Mouse (Mus musculus): ENCODE measurements around the gene Col6a3. TPM values are rescaled to one million over a fixed set of nuclear protein-coding genes. Genes with fewer than 3 reads are reported as not detected.

Col6a3 gene
- polyA plus RNA-seq, 1 experiment: 38.6 TPM

DNA sequence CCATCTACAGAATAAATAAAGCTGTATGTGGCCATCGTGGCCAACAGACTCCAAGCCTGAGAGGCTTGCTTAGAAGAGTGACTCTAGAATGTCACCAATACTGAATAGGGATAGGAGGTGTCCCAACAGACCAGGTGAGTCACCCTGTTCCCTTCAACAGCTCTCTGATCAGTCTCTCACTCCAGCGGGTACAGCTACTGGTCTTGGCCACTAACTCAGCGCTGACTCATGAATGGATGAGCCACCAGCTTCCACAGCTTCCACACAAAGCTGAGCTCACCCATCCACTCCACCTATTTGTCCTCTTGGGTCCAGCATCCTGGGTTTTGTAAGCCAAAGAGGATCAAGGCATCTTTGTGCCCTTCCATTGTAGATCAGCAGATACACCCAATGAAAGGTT is 114.3 kb downstream of the Col6a3 start:
- TF ChIP-seq CEBPB (IDR thresholded peaks at IDR 0.05; ENCODE audit: low read depth) (no peak), USF1 (IDR thresholded peaks at IDR 0.05; ENCODE audit: low read depth) (no peak), MYOD1 (IDR thresholded peaks at IDR 0.05; ENCODE audit: control insufficient read depth, insufficient read length, low read depth) (no peak), MAX (IDR thresholded peaks at IDR 0.05) (no peak), MYOG (IDR thresholded peaks at IDR 0.05; ENCODE audit: control insufficient read depth, extremely low read depth, insufficient read length) (no peak), FOSL1 (IDR thresholded peaks at IDR 0.05; ENCODE audit: insufficient read depth, low read length, poor library complexity, severe bottlenecking) (no peak), CTCF (IDR thresholded peaks at IDR 0.05; ENCODE audit: control insufficient read depth, insufficient read depth, insufficient read length) (no peak)
- Histone ChIP-seq H3K79me3 (ENCODE audit: low read depth) (no peaks in the 10 kb centered on the region), H3K27me3 (ENCODE audit: control insufficient read depth, insufficient read depth, insufficient read length) (no peaks in the 10 kb centered on the region)

DNA sequence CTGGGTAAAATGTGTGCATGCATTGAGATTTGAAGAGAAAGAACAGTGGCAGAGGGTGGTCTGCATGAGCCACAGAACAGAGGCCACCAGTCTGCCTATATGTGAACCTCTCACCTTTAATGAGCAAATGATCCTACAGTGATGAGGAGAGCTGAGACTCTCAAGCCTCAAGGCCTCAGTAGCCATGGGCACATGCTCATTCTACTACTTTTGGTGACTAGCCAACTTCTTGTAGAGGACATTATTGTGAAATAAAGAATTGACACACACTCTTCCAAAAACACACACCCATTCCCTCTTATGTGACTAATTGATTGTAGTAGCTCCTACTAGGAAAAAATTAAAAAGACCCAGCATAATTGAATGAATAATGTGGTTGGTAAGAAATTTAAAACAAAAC is 120.0 kb downstream of the Col6a3 start:
- H3K79me2 ChIP-seq (ENCODE audit: control insufficient read depth, insufficient read depth): no peaks in the 10 kb centered on the region
- H3K27me3 ChIP-seq (ENCODE audit: control insufficient read depth, insufficient read depth, insufficient read length): no peaks in the 10 kb centered on the region
- no peak overlapping the region for H3K4me3 ChIP-seq (ENCODE audit: insufficient read depth, poor library complexity, severe bottlenecking)
- no peaks in the 10 kb centered on the region for H3K79me3 ChIP-seq (ENCODE audit: low read depth)
- no peak for TF ChIP-seq CTCF (IDR thresholded peaks at IDR 0.05; ENCODE audit: control insufficient read depth, insufficient read depth, insufficient read length)
- no peak for TF ChIP-seq MYOD1 (IDR thresholded peaks at IDR 0.05; ENCODE audit: control insufficient read depth, insufficient read length, low read depth)
- no peak for TF ChIP-seq MYOG (IDR thresholded peaks at IDR 0.05; ENCODE audit: control insufficient read depth, extremely low read depth, insufficient read length)
- TF ChIP-seq CEBPB (IDR thresholded peaks at IDR 0.05; ENCODE audit: low read depth): peak; percentile 32
- TF ChIP-seq FOSL1 (IDR thresholded peaks at IDR 0.05; ENCODE audit: insufficient read depth, low read length, poor library complexity, severe bottlenecking): no peak
- no peak for TF ChIP-seq MAX (IDR thresholded peaks at IDR 0.05)
- no peak for TF ChIP-seq USF1 (IDR thresholded peaks at IDR 0.05; ENCODE audit: low read depth)
- H3ac ChIP-seq (ENCODE audit: control insufficient read depth, insufficient read length, low read depth): no peak overlapping the region
- no peaks in the 10 kb centered on the region for H3K36me3 ChIP-seq (ENCODE audit: control insufficient read depth, insufficient read depth)

More for the DNA sequence above, 114.3 kb downstream of the Col6a3 start:
- Histone ChIP-seq H3K4me3 (ENCODE audit: insufficient read depth, poor library complexity, severe bottlenecking) (no peak overlapping the region), H3K36me3 (ENCODE audit: control insufficient read depth, insufficient read depth) (no peaks in the 10 kb centered on the region), H3ac (ENCODE audit: control insufficient read depth, insufficient read length, low read depth) (no peak overlapping the region), H3K79me2 (ENCODE audit: control insufficient read depth, insufficient read depth) (no peaks in the 10 kb centered on the region)

DNA sequence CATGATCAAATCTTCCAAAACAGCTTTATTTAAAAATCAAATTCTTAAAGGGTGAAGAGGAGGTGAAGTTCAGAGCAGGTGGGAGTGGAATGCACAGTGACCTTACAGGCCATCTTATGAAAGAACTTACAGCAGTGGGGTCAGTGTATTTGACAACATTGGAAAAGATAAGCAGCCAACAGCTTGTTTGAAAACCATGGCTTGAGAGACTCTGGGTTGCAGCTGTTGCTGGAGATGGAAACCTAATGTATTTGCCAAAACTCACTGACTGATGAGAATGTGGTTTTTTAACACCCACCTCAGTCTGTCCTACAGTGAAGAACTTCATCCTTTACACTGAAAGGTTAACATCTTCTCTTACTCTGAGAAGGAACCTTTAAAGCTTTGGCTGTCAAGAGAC is 120.4 kb downstream of the Col6a3 start:
- no peak for TF ChIP-seq CEBPB (IDR thresholded peaks at IDR 0.05; ENCODE audit: low read depth)
- no peak for TF ChIP-seq MYOG (IDR thresholded peaks at IDR 0.05; ENCODE audit: control insufficient read depth, extremely low read depth, insufficient read length)
- TF ChIP-seq CTCF (IDR thresholded peaks at IDR 0.05; ENCODE audit: control insufficient read depth, insufficient read depth, insufficient read length): no peak
- no peak for TF ChIP-seq FOSL1 (IDR thresholded peaks at IDR 0.05; ENCODE audit: insufficient read depth, low read length, poor library complexity, severe bottlenecking)
- TF ChIP-seq MAX (IDR thresholded peaks at IDR 0.05): no peak
- no peak for TF ChIP-seq USF1 (IDR thresholded peaks at IDR 0.05; ENCODE audit: low read depth)
- no peak for TF ChIP-seq MYOD1 (IDR thresholded peaks at IDR 0.05; ENCODE audit: control insufficient read depth, insufficient read length, low read depth)
- Histone ChIP-seq H3ac (ENCODE audit: control insufficient read depth, insufficient read length, low read depth) (no peak overlapping the region), H3K4me3 (ENCODE audit: insufficient read depth, poor library complexity, severe bottlenecking) (no peak overlapping the region), H3K27me3 (ENCODE audit: control insufficient read depth, insufficient read depth, insufficient read length) (no peaks in the 10 kb centered on the region), H3K36me3 (ENCODE audit: control insufficient read depth, insufficient read depth) (no peaks in the 10 kb centered on the region), H3K79me3 (ENCODE audit: low read depth) (no peaks in the 10 kb centered on the region), H3K79me2 (ENCODE audit: control insufficient read depth, insufficient read depth) (no peaks in the 10 kb centered on the region)

DNA sequence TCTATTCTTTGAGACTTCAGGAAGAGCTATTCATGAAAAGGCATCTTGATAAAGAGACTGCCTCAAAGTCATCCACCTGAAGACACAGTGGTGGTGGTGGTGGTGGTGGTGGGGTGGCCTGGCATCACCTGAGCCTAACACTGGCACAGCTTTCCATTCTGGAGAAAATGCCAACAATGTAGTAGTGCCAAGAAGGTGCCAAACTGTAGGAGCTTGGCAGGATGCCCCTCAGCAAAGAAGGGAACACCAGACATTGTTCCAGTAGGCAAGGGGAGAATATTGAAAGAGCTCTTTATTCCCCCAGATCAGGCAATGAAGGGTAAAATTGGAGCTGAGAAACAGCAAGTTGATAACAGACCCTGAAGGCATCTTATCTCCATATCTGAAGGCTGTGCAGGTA is 121.8 kb downstream of the Col6a3 start:
- no peak overlapping the region for H3ac ChIP-seq (ENCODE audit: control insufficient read depth, insufficient read length, low read depth)
- H3K4me3 ChIP-seq (ENCODE audit: insufficient read depth, poor library complexity, severe bottlenecking): no peak overlapping the region
- no peak for TF ChIP-seq MAX (IDR thresholded peaks at IDR 0.05)
- no peak for TF ChIP-seq CTCF (IDR thresholded peaks at IDR 0.05; ENCODE audit: control insufficient read depth, insufficient read depth, insufficient read length)
- no peak for TF ChIP-seq FOSL1 (IDR thresholded peaks at IDR 0.05; ENCODE audit: insufficient read depth, low read length, poor library complexity, severe bottlenecking)
- TF ChIP-seq MYOG (IDR thresholded peaks at IDR 0.05; ENCODE audit: control insufficient read depth, extremely low read depth, insufficient read length): no peak
- no peak for TF ChIP-seq USF1 (IDR thresholded peaks at IDR 0.05; ENCODE audit: low read depth)
- no peak for TF ChIP-seq CEBPB (IDR thresholded peaks at IDR 0.05; ENCODE audit: low read depth)
- no peak for TF ChIP-seq MYOD1 (IDR thresholded peaks at IDR 0.05; ENCODE audit: control insufficient read depth, insufficient read length, low read depth)
- no peaks in the 10 kb centered on the region for H3K79me2 ChIP-seq (ENCODE audit: control insufficient read depth, insufficient read depth)
- H3K79me3 ChIP-seq (ENCODE audit: low read depth): no peaks in the 10 kb centered on the region
- H3K27me3 ChIP-seq (ENCODE audit: control insufficient read depth, insufficient read depth, insufficient read length): no peaks in the 10 kb centered on the region
- no peaks in the 10 kb centered on the region for H3K36me3 ChIP-seq (ENCODE audit: control insufficient read depth, insufficient read depth)

DNA sequence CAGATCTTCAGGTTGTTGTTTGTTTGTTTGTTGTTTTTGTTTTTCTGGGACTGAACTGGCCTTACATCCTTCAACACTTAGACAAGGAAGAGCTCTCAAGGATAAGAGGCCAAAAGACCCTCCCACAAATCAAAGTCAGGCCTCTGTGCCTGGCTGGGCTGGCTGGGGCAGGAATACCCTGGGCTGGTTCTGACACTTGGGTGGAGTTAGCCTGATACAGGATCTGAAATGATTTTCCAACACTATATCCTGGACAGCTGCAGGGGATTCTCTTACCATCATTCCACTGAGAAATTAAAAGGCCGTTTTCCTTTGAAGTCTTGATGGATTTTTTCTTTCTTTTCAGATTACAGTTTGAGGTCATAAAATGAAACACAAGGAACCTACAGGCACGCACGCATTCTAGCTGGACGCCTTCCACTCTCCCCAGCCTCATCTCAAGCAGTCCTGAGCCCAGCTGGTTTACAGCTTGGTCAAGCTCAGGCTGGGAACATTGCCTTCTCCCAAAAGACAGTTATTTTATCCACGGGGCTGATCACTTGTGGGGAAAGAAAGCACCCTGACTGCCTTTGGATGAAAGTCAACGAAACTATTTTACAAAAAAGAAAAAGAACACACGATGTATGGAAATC is 123.0 kb downstream of the Col6a3 start:
- Histone ChIP-seq H3K27me3 (ENCODE audit: control insufficient read depth, insufficient read depth, insufficient read length) (no peaks in the 10 kb centered on the region), H3ac (ENCODE audit: control insufficient read depth, insufficient read length, low read depth) (no peak overlapping the region), H3K79me2 (ENCODE audit: control insufficient read depth, insufficient read depth) (no peaks in the 10 kb centered on the region), H3K36me3 (ENCODE audit: control insufficient read depth, insufficient read depth) (no peaks in the 10 kb centered on the region), H3K79me3 (ENCODE audit: low read depth) (no peaks in the 10 kb centered on the region), H3K4me3 (ENCODE audit: insufficient read depth, poor library complexity, severe bottlenecking) (no peak overlapping the region)
- TF ChIP-seq USF1 (IDR thresholded peaks at IDR 0.05; ENCODE audit: low read depth) (no peak), CTCF (IDR thresholded peaks at IDR 0.05; ENCODE audit: control insufficient read depth, insufficient read depth, insufficient read length) (no peak), MYOD1 (IDR thresholded peaks at IDR 0.05; ENCODE audit: control insufficient read depth, insufficient read length, low read depth) (no peak), FOSL1 (IDR thresholded peaks at IDR 0.05; ENCODE audit: insufficient read depth, low read length, poor library complexity, severe bottlenecking) (no peak), MAX (IDR thresholded peaks at IDR 0.05) (no peak), MYOG (IDR thresholded peaks at IDR 0.05; ENCODE audit: control insufficient read depth, extremely low read depth, insufficient read length) (no peak), CEBPB (IDR thresholded peaks at IDR 0.05; ENCODE audit: low read depth) (no peak)
